Mouse (Mus musculus) heart, postnatal 0 days (tissue): ENCODE measurements around the gene Coro2b.
A peak's percentile ranks its signal among the peaks of the same experiment; 100 is the strongest.

Experiments used
- CTCF ChIP-seq: IDR thresholded peaks from 2 replicates; pipeline ENCODE4 v1.5.1; 2016; ENCODE audit warnings: antibody characterized with exemption, control low read depth, low read depth
- EP300 ChIP-seq: IDR thresholded peaks from 2 replicates; pipeline ENCODE4 v1.6.1; 2016; ENCODE audit warnings: antibody characterized with exemption, low read depth

DNA sequence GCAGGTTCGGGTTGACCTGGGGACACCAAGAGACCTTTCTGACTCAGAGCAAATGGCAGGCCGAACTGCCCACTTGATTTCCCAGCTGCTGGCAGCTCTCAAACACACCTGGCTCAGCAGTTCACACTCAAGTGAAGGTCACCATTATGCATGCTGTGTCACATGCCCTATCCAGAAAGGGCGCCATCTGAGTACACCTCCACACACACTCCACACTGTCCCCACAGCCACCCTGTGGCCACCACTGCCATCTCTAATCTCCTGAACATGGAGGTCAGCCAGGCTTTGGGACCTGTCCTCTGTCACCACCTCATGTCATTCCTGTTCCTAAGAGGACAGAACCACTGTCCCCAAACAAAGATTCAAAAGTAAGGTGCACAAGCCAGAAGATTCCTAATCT is 35.3 kb downstream of the Coro2b start:
- peak; percentile 81; the same call in 1 of the 2 replicates for TF ChIP-seq EP300
- TF ChIP-seq CTCF = peak; percentile 18
